Mouse (Mus musculus) limb, embryonic 12.5 days (tissue): Measurements from ENCODE around the gene Epha6. TPM values are rescaled to one million over a fixed set of nuclear protein-coding genes. Genes with fewer than 3 reads are reported as not detected.

Experiments used
- ATAC-seq: fragments of 200-750 bp; cut with Nextera tagmentation; 2 replicates; pipeline ENCODE4 v1.8.0; 2017; ENCODE audit warnings: low read depth, moderate TSS enrichment; ENCODE audit not compliant: insufficient number of reproducible peaks, insufficient read depth, low FRiP score, low TSS enrichment
- H3K27ac ChIP-seq: fragments of 300-500 bp; sonication (generic); 2 replicates; pipeline ENCODE4 v1.5.1; 2016; ENCODE audit warnings: mild to moderate bottlenecking, moderate library complexity
- H3K27me3 ChIP-seq: fragments of 300-500 bp; sonication (generic); 2 replicates; pipeline ENCODE4 v1.6.1; 2016; ENCODE audit warnings: mild to moderate bottlenecking, moderate library complexity
- H3K36me3 ChIP-seq: fragments of 300-500 bp; sonication (generic); 2 replicates; pipeline ENCODE4 v1.6.1; 2016; ENCODE audit warnings: mild to moderate bottlenecking, moderate library complexity
- H3K4me1 ChIP-seq: fragments of 300-500 bp; sonication (generic); replicated peaks from 2 replicates; pipeline ENCODE4 v1.6.1; 2016
- H3K4me2 ChIP-seq: fragments of 300-500 bp; sonication (generic); 2 replicates; pipeline ENCODE4 v1.6.1; 2016; ENCODE audit warnings: mild to moderate bottlenecking, moderate library complexity
- H3K4me3 ChIP-seq: fragments of 300-500 bp; sonication (generic); replicated peaks from 2 replicates; pipeline ENCODE4 v1.5.1; 2016; ENCODE audit warnings: mild to moderate bottlenecking
- H3K9ac ChIP-seq: fragments of 300-500 bp; sonication (generic); replicated peaks from 2 replicates; pipeline ENCODE4 v1.6.1; 2016; ENCODE audit warnings: mild to moderate bottlenecking, moderate library complexity
- H3K9me3 ChIP-seq: fragments of 300-500 bp; sonication (generic); 2 replicates; pipeline ENCODE4 v1.6.1; 2016; ENCODE audit warnings: mild to moderate bottlenecking, moderate library complexity
- WGBS: fragments of 180-500 bp; shearing (Covaris S2); methylation state at CpG from one replicate; pipeline ENCODE4 v1.1.7; 2016; 5-methylcytosine and 5-hydroxymethylcytosine counted together
- polyA plus RNA-seq: library from polyadenylated mRNA; unstranded; fragments of >200 nt; fragmentation: Nextera tagmentation; extraction: Ambion mirVana; gene quantifications from 2 replicates; pipeline ENCODE4 v1.2.1, GENCODE M21; 2016

Epha6 gene
- polyA plus RNA-seq, 1 experiment from 2014 or later: 0.51 TPM

DNA sequence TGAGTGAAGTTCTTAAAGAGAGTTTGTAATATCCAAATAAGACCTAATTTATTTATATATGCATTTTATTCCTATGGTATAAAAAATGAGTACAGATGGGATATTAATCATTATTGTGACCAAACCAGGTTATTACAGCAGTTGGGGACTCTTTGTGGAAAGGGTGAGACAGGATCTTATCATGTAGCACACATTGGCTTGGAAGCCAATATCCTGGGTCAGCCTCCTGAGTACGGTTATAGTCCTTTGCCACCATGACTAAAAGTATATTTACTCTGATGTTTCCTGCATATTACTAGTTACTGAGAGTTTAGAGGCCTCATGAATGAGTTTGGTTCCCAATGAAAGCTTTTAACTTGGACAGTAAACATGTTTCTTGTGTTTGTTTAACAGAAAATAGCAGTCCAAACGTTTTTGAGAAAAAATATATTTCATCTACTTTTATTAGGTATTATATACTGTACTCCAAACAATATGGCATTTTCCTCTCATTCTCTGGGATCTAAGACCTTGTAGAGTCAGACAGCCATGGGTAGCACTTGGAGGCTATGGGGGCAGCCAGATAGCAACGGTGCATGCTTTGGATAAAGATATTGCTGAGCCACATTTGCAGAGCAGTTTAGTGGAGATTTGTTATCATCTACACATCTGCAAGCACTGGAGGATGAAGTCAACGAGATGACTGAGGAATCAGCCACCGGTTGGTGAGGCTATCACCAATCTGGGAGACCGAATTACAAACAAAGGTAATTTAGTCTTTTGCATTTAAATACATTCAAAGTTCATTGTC is 340.4 kb downstream of the Epha6 start:
- Histone ChIP-seq H3K4me2 (no peak overlapping the region), H3K4me1 (no peaks in the 10 kb centered on the region), H3K27me3 (no peaks in the 10 kb centered on the region), H3K27ac (no peak overlapping the region), H3K9me3 (no peaks in the 10 kb centered on the region), H3K9ac (no peak overlapping the region), H3K4me3 (no peak overlapping the region), H3K36me3 (no peaks in the 10 kb centered on the region)
- 70% methylated on average over 6 of the region's 6 CpGs for WGBS
- ATAC-seq: no peak

DNA sequence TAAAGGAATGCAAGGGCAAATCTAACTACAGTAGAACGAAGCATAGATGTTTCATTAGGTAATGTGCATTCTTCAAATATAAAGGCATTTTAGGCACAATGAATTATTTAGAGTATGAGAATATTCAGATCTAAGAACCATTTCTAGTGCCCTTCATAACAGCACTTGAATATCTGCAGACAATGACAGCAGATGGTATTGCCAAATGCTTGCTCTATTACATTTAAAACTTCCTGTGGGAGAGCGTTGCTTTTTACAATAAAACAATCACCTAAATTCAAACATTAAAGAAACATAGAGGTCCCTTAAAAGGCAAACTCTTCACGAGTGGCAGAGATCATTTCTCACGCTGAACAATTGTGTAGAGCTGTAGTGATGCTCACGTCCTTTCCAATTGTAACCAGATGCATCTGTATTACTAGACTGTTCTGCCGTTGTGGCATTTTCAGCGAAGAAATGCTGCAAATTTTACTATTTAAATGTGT is 347.1 kb downstream of the Epha6 start:
- Histone ChIP-seq H3K4me3 (no peak overlapping the region), H3K27me3 (no peaks in the 10 kb centered on the region)

DNA sequence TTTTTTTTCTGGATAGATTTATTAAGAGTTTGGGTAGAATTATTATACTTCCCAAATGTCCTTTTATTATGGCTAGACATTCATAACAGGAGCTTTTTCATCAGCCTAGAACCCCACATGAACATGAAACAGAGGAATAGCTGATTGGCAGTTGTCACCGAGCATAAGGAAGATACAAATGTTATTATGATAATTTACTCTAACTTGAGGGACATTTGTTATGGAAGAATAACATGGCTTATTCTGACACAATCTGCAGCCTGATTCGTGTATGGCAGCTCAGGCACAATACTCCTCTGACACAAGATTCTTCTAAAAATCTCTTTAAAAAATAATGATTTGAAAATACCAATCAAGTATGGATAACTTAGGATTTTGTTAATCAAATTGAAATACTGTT is 347.7 kb downstream of the Epha6 start:
- H3K36me3 ChIP-seq: no peaks in the 10 kb centered on the region
- no peak overlapping the region for H3K9ac ChIP-seq
- ATAC-seq: no peak
- no peak overlapping the region for H3K27ac ChIP-seq
- H3K27me3 ChIP-seq: no peaks in the 10 kb centered on the region
- 78% methylated on average over 2 of the region's 2 CpGs for WGBS
- no peaks in the 10 kb centered on the region for H3K9me3 ChIP-seq
- no peaks in the 10 kb centered on the region for H3K4me1 ChIP-seq
- H3K4me2 ChIP-seq: no peak overlapping the region
- H3K4me3 ChIP-seq: no peak overlapping the region

More for the DNA sequence above, 347.1 kb downstream of the Epha6 start:
- Histone ChIP-seq H3K36me3 (no peaks in the 10 kb centered on the region), H3K9ac (no peak overlapping the region), H3K4me1 (no peaks in the 10 kb centered on the region), H3K4me2 (no peak overlapping the region), H3K9me3 (no peaks in the 10 kb centered on the region), H3K27ac (no peak overlapping the region)
- WGBS: 81% methylated on average over 7 of the region's 7 CpGs
- no peak for ATAC-seq

DNA sequence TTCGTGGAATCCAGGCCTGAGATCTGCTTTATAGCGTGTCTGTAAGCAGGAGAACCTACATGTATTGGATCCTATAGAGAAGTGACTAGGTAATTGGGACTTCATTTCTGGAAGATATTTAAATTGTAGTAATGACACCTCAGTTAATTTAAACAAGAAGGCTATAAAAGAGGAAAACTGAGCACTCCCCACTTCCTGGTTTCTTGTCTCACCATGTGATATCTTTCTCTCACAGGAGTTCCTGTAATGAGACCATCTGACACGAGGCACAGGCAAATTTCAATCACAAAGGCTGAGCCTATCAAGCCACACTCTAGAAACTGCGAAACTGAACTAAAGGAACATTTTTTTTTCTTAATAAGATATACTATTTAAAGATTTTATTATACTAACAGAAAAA is 348.3 kb downstream of the Epha6 start:
- no peak overlapping the region for H3K27ac ChIP-seq
- no peak overlapping the region for H3K4me2 ChIP-seq
- no peak overlapping the region for H3K4me3 ChIP-seq
- no peaks in the 10 kb centered on the region for H3K9me3 ChIP-seq
- H3K27me3 ChIP-seq: no peaks in the 10 kb centered on the region
- 75% methylated on average over 4 of the region's 4 CpGs for WGBS
- H3K36me3 ChIP-seq: no peaks in the 10 kb centered on the region
- no peak for ATAC-seq
- H3K9ac ChIP-seq: no peak overlapping the region
- no peaks in the 10 kb centered on the region for H3K4me1 ChIP-seq

DNA sequence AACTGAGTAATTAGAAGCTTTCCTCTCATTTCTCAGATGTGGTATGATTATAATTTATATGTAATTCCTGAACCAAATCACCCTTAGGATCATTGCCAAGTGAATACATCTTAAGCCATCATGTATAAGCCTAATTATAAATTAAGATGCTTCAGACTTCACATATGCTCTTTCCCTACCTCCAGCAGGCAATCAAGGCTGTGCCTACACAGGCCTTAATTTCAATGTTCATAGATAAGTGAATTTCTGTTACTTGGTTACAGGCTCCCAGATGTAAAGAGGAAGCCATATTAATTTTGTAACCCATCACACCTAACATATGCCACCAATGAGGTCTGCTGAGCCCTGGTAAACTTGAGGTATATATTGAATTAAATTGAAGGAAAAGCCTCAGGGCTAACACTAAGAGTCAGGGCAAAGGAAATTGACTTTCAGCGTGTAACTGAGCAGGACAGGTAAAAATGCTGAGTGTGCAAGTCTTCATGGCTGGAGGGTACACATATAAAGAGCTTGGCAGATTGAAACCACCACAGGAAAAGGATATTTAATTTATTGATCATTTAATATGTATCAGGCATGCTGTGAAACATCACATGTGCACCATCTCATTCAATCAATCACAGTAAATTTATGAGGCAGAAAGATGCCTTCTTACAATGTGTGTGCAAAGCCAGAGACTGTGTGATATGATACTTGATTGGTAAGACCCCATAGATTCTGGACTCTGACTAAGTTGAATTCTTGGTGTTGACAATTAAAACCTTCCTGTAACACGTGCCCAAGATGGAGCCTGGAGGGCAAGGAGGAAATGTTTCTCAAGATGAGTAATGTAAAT is 365.8 kb downstream of the Epha6 start:
- Histone ChIP-seq H3K9me3 (no peaks in the 10 kb centered on the region), H3K9ac (no peak overlapping the region), H3K27ac (no peak overlapping the region), H3K36me3 (no peaks in the 10 kb centered on the region), H3K4me3 (no peak overlapping the region), H3K27me3 (no peaks in the 10 kb centered on the region), H3K4me1 (no peaks in the 10 kb centered on the region), H3K4me2 (no peak overlapping the region)
- ATAC-seq: no peak
- WGBS: 62% methylated on average over 2 of the region's 2 CpGs

DNA sequence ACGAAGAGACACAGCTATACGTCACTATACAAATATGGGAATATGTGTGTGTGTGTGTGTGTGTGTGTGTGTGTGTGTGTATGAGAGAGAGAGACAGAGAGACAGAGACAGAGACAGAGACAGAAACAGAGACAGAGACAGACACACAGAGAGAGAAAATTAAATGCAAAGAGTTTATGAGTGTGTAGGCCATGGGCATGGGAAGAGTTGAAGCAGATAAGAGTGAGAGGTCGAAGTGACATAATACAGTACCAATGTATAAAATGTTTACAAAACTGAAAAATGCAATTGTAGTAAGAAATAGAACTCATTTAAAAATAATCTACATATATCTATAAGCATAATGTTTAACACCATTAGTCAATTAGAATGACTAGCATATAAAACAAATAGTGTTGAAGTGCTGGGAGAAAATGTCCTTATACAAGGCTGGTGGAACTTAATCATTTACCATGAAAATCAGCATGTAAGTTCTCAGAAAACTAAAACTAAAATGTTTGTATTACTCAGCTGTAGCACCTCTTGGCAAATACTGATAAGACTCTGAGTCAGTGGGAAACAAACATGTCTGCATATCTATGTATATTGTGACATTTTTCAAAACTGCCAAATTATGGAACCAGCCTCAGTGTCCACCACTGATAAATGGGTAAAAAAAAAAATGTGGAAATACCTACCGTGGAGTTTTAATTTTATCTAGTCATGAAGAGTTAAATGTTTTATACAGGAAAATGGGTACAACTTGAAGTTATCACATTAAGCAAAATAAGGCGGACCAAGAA is 371.2 kb downstream of the Epha6 start:
- 91% methylated on average over 5 of the region's 5 CpGs for WGBS

DNA sequence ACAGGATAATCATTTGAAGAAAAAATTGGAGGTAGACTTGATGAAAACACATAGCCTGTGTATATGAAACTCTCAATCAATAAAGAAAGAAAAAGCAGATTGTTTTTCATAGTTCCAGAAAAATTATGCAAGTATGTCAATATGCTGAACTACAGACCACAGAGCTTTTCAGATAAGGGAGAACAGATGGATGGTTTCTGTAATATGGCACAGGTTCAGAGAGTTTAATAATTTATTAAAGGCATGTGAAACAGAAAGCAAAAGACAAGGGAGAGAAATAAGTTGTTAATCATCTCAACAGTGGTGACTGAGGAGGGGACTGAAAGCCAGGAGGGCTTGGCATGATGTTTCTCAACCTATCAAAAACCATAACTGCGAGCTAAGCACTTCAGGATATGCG is 372.3 kb downstream of the Epha6 start:
- no peaks in the 10 kb centered on the region for H3K9me3 ChIP-seq
- no peaks in the 10 kb centered on the region for H3K36me3 ChIP-seq
- no peaks in the 10 kb centered on the region for H3K27me3 ChIP-seq
- H3K4me3 ChIP-seq: no peak overlapping the region
- no peak overlapping the region for H3K4me2 ChIP-seq
- H3K27ac ChIP-seq: no peak overlapping the region
- no peaks in the 10 kb centered on the region for H3K4me1 ChIP-seq
- ATAC-seq: no peak
- WGBS: 87% methylated on average over 2 of the region's 2 CpGs
- H3K9ac ChIP-seq: no peak overlapping the region

More for the DNA sequence above, 371.2 kb downstream of the Epha6 start:
- H3K4me2 ChIP-seq: no peak overlapping the region
- H3K9ac ChIP-seq: no peak overlapping the region
- no peaks in the 10 kb centered on the region for H3K4me1 ChIP-seq
- ATAC-seq: no peak
- no peaks in the 10 kb centered on the region for H3K36me3 ChIP-seq
- H3K9me3 ChIP-seq: no peaks in the 10 kb centered on the region
- H3K4me3 ChIP-seq: no peak overlapping the region
- H3K27me3 ChIP-seq: no peaks in the 10 kb centered on the region
- H3K27ac ChIP-seq: no peak overlapping the region

DNA sequence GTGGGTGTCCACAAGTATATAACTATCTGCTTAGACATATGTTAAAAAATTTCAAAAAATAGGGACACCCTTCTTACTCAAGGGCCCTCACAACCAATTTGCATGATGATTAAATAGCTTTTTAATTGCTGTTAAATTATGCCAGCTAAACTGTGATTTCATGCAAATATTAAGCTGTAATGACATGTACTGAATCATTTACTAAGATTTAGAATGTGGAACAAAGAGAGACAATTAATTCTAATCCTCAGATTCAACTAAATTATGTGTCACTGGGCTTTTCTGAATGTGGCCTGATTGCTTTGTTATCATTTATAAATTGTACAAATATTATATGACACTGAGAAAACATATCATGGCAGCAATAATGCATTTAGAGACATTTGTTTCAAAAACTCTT is 396.2 kb downstream of the Epha6 start:
- Histone ChIP-seq H3K36me3 (no peaks in the 10 kb centered on the region), H3K4me3 (no peak overlapping the region), H3K4me1 (no peaks in the 10 kb centered on the region), H3K27me3 (no peaks in the 10 kb centered on the region), H3K4me2 (no peak overlapping the region), H3K9ac (no peak overlapping the region), H3K27ac (no peak overlapping the region), H3K9me3 (no peaks in the 10 kb centered on the region)
- ATAC-seq: no peak

DNA sequence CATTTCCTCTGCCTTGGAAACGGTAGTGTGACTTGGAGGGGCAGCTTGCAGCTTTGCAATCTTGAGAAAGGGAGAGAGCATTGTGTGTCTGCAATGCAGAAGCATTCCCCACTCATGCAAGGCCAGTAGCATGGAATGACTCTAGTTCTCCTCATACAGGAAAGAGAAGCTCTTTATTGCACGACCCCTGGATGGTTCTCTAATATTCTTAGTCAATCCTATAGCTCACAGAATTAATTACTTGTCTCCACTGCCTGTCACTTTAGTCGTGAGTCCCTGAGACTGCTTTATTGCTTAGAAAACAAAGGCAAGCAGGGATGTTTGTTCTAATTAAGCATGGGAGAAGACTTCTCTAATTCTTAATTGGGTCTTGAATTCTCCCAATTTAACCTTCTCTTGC is 429.8 kb downstream of the Epha6 start:
- ATAC-seq: no peak
- Histone ChIP-seq H3K4me2 (no peak overlapping the region), H3K9ac (no peak overlapping the region), H3K4me3 (no peak overlapping the region), H3K27me3 (no peaks in the 10 kb centered on the region), H3K27ac (no peak overlapping the region), H3K36me3 (no peaks in the 10 kb centered on the region), H3K9me3 (no peaks in the 10 kb centered on the region), H3K4me1 (no peaks in the 10 kb centered on the region)
- 10% methylated on average over 3 of the region's 3 CpGs for WGBS

DNA sequence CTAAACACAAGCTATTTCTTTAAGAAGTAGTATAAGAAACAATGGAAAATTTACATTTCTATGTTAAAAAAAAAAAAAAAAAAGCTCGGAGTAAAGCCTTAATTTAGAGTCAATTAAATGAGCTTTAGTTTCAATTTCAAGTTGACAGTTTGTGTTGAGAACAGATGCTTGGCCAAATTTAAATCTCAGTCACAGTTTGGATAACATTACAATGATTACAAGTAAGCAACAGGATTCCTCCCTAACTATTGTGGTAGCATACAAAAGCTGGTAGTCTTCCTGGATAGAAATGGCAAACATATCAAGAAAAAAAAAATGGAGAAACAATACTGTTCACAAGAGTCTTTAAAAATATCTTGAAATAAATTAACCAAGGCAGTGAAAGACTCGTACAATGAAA is 452.9 kb downstream of the Epha6 start:
- no peaks in the 10 kb centered on the region for H3K4me1 ChIP-seq

DNA sequence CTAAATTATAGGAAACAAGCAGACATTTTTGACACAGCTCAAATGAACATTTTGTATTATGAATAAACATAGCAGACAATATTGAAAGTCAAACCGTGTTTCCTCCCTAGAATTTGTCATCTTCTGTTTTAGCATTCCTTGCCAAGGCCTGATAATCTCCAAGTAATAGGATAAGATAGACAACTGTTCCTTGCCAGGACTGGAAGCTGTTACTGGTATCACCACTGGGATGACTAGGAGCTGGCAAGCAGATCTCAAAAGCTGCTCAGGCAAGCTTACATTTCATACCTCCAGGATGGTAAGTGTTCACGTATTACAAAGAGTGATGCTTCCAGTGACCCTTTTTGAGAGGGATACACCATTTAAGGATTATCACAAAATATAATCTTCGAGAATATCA is 461.0 kb downstream of the Epha6 start:
- Histone ChIP-seq H3K27ac (no peak overlapping the region), H3K36me3 (no peaks in the 10 kb centered on the region), H3K4me1 (no peaks in the 10 kb centered on the region), H3K9me3 (no peaks in the 10 kb centered on the region), H3K4me3 (no peak overlapping the region), H3K4me2 (no peak overlapping the region), H3K9ac (no peak overlapping the region), H3K27me3 (no peaks in the 10 kb centered on the region)
- WGBS: 71% methylated on average over 3 of the region's 3 CpGs
- no peak for ATAC-seq

More for the DNA sequence above, 452.9 kb downstream of the Epha6 start:
- H3K27ac ChIP-seq: no peak overlapping the region
- 89% methylated on average over 2 of the region's 2 CpGs for WGBS
- no peaks in the 10 kb centered on the region for H3K36me3 ChIP-seq
- H3K4me3 ChIP-seq: no peak overlapping the region
- H3K9me3 ChIP-seq: no peaks in the 10 kb centered on the region
- H3K27me3 ChIP-seq: no peaks in the 10 kb centered on the region
- ATAC-seq: no peak
- no peak overlapping the region for H3K9ac ChIP-seq
- H3K4me2 ChIP-seq: no peak overlapping the region
